Mouse (Mus musculus) liver, embryonic 16.5 days (tissue): ENCODE data around the gene Dnajc14. TPM values are rescaled to one million over a fixed set of nuclear protein-coding genes. Genes with fewer than 3 reads are reported as not detected.
A peak's percentile ranks its signal among the peaks of the same experiment; 100 is the strongest.

Experiments
- ATAC-seq: fragments of 200-750 bp; cut with Nextera tagmentation; 2 replicates; pipeline ENCODE4 v1.8.0; 2017; ENCODE audit warnings: low read depth, mild to moderate bottlenecking, moderate number of reproducible peaks, moderate library complexity
- H3K27ac ChIP-seq: fragments of 300-500 bp; sonication (generic); 2 replicates; pipeline ENCODE4 v1.5.1; 2014; ENCODE audit warnings: mild to moderate bottlenecking, low read length
- H3K27me3 ChIP-seq: fragments of 300-500 bp; sonication (generic); 2 replicates; pipeline ENCODE4 v1.6.1; 2014; ENCODE audit warnings: low read depth, low read length, mixed read lengths; ENCODE audit not compliant: control insufficient read depth, insufficient read depth
- H3K36me3 ChIP-seq: fragments of 300-500 bp; sonication (generic); 2 replicates; pipeline ENCODE4 v1.6.1; 2014; ENCODE audit warnings: mild to moderate bottlenecking; ENCODE audit not compliant: control insufficient read depth, insufficient read depth
- H3K4me1 ChIP-seq: fragments of 300-500 bp; sonication (generic); 2 replicates; pipeline ENCODE4 v1.6.1; 2014; ENCODE audit warnings: low read depth, low read length, mixed read lengths; ENCODE audit not compliant: control insufficient read depth
- H3K4me2 ChIP-seq: fragments of 300-500 bp; sonication (generic); 2 replicates; pipeline ENCODE4 v1.6.1; 2014; ENCODE audit warnings: low read depth, low read length, mixed read lengths
- H3K4me3 ChIP-seq: fragments of 300-500 bp; sonication (generic); 2 replicates; pipeline ENCODE4 v1.5.1; 2014; ENCODE audit warnings: low read depth, mild to moderate bottlenecking, low read length
- H3K9ac ChIP-seq: fragments of 300-500 bp; sonication (generic); 2 replicates; pipeline ENCODE4 v1.6.1; 2014; ENCODE audit warnings: low read depth, low read length
- H3K9me3 ChIP-seq: fragments of 300-500 bp; sonication (generic); replicated peaks from 2 replicates; pipeline ENCODE4 v1.6.1; 2016; ENCODE audit warnings: low read length; ENCODE audit not compliant: control insufficient read depth
- WGBS: fragments of 180-500 bp; shearing (Covaris S2); extraction: QIAGEN DNeasy Blood & Tissue Kit; methylation state at CpG from one replicate; pipeline ENCODE4 v1.1.7; 2014; ENCODE audit not compliant: insufficient replicate concordance; 5-methylcytosine and 5-hydroxymethylcytosine counted together
- polyA plus RNA-seq: library from polyadenylated mRNA; unstranded; fragments of >200 nt; fragmentation: Nextera tagmentation; extraction: Ambion mirVana; gene quantifications from 2 replicates; pipeline ENCODE4 v1.2.1, GENCODE M21; 2015

The Dnajc14 gene
- polyA plus RNA-seq, 1 experiment from 2014 or later, result 18.8 TPM

DNA sequence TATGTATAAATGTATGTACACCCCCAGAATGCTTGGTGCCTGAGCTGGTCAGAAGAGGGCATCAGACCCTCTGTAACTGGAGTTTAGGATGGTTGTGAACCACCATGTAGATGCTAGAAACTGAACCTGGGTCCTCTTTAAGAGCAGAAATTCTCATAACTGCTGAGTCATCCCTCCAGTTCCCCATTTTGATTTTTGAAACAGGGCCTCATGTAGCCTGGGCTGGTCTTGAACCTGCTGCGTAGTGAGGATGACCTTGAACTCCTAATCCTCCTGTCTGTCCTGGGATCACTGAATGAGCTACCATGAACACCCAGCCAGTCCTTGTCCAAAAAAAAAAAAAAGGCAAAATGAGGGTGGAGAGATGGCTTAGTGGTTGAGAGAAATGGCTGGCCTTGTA lies 10.6 kb upstream of the Dnajc14 start:
- no peak overlapping the region for H3K4me2 ChIP-seq

DNA sequence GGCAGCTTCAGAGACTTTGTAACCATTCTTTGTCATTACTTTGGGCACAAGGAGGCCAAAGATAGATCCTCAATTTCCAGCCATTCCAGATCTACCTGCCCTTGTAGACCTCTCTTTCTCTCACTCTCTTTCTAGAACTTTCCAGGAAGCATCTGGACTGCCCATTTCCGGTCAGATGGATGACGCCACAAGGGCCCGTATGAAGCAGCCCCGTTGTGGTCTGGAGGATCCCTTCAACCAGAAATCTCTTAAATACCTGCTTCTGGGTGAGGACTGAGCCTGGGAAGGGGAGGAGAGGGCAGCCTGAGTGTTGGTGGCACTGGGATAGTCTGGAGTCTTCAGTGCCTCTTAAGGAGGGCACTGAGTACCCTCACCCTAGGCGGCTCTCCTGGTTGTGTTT lies 9.5 kb upstream of the Dnajc14 start:
- H3K27ac ChIP-seq, result no peak overlapping the region
- no peak for ATAC-seq
- 64% methylated on average over 5 of the region's 5 CpGs for WGBS

More for the DNA sequence above, 10.6 kb upstream of the Dnajc14 start:
- ATAC-seq, result no peak
- H3K27me3 ChIP-seq, result no peaks in the 10 kb centered on the region
- H3K36me3 ChIP-seq, result no peaks in the 10 kb centered on the region; the same call in 1 of the 2 replicates
- no peak overlapping the region for H3K9ac ChIP-seq
- WGBS, result 73% methylated on average over 1 of the region's 1 CpGs
- no peak overlapping the region for H3K4me3 ChIP-seq
- no peak overlapping the region for H3K27ac ChIP-seq
- no peaks in the 10 kb centered on the region for H3K4me1 ChIP-seq
- no peaks in the 10 kb centered on the region for H3K9me3 ChIP-seq

DNA sequence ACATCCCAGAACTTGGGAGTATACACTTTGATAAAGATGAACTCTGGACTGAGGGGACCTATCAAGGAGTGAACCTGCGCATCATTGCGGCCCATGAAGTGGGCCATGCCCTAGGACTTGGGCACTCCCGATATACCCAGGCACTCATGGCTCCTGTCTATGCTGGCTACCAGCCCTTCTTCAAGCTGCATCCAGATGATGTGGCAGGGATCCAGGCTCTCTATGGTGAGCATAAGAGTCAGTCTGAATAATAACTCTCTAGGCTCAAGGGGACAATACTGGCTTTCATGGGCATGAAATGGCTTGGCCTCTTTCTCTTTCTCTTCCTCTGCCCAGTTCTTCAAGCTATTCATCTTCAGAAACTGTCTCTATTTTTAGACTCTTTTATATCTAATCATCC lies 8.3 kb upstream of the Dnajc14 start:
- H3K9ac ChIP-seq, result no peak overlapping the region
- no peak overlapping the region for H3K4me3 ChIP-seq
- H3K36me3 ChIP-seq, result no peaks in the 10 kb centered on the region; the same call in 1 of the 2 replicates
- ATAC-seq, result no peak
- no peak overlapping the region for H3K27ac ChIP-seq
- no peak overlapping the region for H3K4me2 ChIP-seq
- 77% methylated on average over 3 of the region's 3 CpGs for WGBS
- H3K4me1 ChIP-seq, result no peaks in the 10 kb centered on the region
- no peaks in the 10 kb centered on the region for H3K9me3 ChIP-seq
- H3K27me3 ChIP-seq, result no peaks in the 10 kb centered on the region

More for the DNA sequence above, 9.5 kb upstream of the Dnajc14 start:
- Histone ChIP-seq H3K4me1 (no peaks in the 10 kb centered on the region), H3K4me2 (no peak overlapping the region), H3K36me3 (no peaks in the 10 kb centered on the region; the same call in 1 of the 2 replicates), H3K4me3 (no peak overlapping the region), H3K9me3 (no peaks in the 10 kb centered on the region), H3K27me3 (no peaks in the 10 kb centered on the region), H3K9ac (no peak overlapping the region)

DNA sequence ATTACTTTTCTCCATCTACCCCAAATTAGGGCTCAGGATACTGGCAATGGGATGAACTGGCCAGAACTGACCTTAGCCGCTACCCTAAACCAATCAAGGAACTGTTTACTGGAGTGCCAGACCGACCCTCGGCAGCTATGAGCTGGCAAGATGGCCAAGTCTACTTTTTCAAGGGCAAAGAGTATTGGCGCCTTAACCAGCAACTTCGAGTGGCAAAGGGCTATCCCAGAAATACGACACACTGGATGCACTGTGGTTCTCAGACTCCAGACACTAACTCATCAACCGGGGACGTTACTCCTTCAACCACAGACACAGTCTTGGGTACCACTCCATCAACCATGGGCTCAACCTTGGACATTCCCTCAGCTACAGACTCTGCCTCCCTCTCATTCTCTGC lies 5.2 kb upstream of the Dnajc14 start:
- Histone ChIP-seq H3K9ac (no peak overlapping the region), H3K9me3 (no peaks in the 10 kb centered on the region), H3K36me3 (no peaks in the 10 kb centered on the region; the same call in 1 of the 2 replicates), H3K4me1 (peaks cover 4% of the 10 kb centered on the region), H3K4me2 (no peak overlapping the region), H3K27ac (no peak overlapping the region), H3K27me3 (no peaks in the 10 kb centered on the region; the same call in none of the 2 replicates), H3K4me3 (no peak overlapping the region)
- no peak for ATAC-seq
- WGBS, result 70% methylated on average over 8 of the region's 8 CpGs

DNA sequence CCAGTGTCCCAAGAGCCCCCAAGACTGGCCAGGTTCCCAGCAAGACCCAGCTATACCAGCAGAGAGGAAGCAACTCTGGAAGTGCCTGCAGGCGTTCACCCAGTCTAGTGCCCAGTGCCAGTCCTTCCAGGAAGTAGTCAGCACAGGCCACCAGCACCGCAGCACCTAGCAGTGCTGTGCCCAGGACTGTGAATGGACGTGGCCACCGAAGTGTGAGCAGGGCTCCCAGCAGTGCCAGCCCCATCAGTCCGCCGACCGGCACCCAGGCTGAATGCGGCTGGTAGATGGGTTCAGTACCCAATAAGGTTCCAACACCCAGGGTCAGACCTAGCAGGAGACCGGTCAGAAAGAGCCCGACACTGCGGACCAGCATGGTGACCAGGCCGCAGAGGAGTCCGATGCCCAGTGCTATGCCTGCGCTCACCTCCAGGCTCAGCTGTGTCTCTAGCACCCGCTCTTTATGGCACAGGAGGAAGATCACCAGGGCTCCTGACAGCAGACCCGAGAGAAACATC lies 1.8 kb upstream of the Dnajc14 start:
- 82% methylated on average over 16 of the region's 16 CpGs for WGBS
- ATAC-seq, result no peak
- Histone ChIP-seq H3K4me2 (no peak overlapping the region), H3K4me1 (peaks cover 24% of the 10 kb centered on the region), H3K4me3 (no peak overlapping the region), H3K9me3 (no peaks in the 10 kb centered on the region), H3K27me3 (no peaks in the 10 kb centered on the region; the same call in none of the 2 replicates), H3K36me3 (no peaks in the 10 kb centered on the region; the same call in 1 of the 2 replicates), H3K9ac (no peak overlapping the region), H3K27ac (no peak overlapping the region)

DNA sequence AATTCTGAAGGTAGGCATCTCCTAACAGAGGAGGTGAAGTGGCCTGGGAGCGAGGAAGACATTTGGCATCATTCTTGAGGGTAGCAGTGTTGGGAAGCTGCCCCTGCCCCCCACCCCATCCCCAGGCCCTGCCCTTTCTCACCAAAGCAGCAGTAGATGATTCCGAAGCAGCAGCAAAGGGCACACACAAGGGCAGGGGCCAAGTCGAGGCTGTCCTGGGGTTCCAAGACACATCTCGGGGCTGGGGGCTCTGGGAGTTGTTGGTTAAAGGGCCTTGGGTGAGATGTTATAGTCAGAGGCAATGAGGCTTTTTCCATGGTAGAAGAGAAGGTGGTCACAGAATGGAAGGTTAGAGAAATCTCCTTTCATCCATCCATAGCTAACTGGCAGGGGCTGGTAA lies 906 bp upstream of the Dnajc14 start:
- H3K4me2 ChIP-seq, result no peak overlapping the region
- no peak overlapping the region for H3K9ac ChIP-seq
- H3K9me3 ChIP-seq, result no peaks in the 10 kb centered on the region
- no peak for ATAC-seq
- no peak overlapping the region for H3K27ac ChIP-seq
- H3K36me3 ChIP-seq, result no peaks in the 10 kb centered on the region; the same call in 1 of the 2 replicates
- H3K4me3 ChIP-seq, result no peak overlapping the region
- H3K4me1 ChIP-seq, result peaks cover 30% of the 10 kb centered on the region
- no peaks in the 10 kb centered on the region; the same call in none of the 2 replicates for H3K27me3 ChIP-seq
- 56% methylated on average over 4 of the region's 4 CpGs for WGBS

DNA sequence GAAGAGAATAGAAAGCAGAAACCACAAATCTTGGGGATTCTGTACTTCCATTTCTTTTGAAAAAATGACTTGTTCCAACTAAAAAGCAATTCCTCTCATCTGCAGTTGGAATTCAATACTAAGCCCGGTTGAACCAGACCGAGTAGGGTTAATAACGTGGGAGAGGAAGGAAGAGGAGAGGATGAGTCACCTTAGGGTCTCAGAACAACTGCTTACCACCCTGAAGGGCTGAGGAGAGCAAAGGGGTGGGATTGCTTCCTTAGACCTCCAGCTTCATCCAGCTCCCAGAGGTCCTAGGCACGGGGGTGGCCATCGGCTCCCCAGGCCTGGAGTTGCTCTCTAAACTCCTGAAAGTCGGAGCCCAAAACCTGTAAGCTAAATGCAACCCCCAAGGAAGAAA lies 501 bp upstream of the Dnajc14 start:
- Histone ChIP-seq H3K4me2 (peak overlapping the region; percentile 69), H3K27ac (no peak overlapping the region), H3K9ac (peak overlapping the region; percentile 64; the same call in 1 of the 2 replicates), H3K9me3 (no peaks in the 10 kb centered on the region), H3K27me3 (no peaks in the 10 kb centered on the region; the same call in none of the 2 replicates), H3K4me1 (peaks cover 30% of the 10 kb centered on the region), H3K36me3 (no peaks in the 10 kb centered on the region), H3K4me3 (peak overlapping the region; percentile 65)
- 16% methylated on average over 6 of the region's 6 CpGs for WGBS
- ATAC-seq, result no peak

DNA sequence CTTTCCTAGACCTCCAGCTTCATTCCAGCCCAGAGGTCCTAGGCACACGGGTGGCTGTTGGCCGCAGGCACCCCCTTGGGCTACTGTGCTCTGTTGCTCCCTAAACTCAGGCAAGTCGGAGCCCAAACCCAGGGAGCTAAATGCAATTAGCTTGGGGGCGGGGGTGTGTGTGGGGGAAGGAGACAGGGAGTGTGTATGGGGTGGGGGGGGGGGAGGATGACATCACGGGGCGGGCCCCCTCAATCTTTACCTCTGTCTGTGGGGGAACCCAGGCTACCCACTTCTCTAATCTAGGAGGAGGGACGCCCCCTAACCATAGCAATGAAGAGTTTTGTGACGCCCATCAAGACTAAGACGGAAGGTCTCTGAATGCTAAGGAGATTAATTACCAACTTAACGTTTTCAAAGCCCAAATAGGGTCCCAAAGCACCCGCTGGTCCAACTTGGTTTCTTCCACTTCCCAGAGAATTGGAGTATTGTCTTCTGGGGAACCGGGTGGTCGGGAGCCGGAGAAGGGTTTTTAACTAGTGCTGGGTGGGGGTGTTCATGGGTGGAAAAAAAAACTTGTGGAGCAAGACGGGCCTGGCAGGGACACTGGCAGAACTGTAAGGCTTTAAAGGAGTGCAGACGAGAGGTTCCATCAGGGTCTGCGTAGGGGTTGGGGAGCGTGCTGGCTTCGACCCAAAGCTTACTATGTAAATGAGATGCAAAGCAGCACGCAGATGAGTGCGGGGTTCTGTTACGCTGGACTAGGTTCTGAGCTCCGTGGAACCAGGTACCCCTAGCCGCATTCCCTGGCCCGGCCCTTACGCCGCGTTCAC lies 619 bp downstream of the Dnajc14 start, which contains the start of gene Tmem198b:
TSS of gene Tmem198b (minus strand) at position 100 of the 821 bp plus-strand sequence.
- H3K36me3 ChIP-seq, result no peaks in the 10 kb centered on the region; the same call in 1 of the 2 replicates
- peak; percentile 22 for ATAC-seq
- H3K9ac ChIP-seq, result peak within 1 kb of the TSS; percentile 64
- under 1% methylated on average over 28 of the region's 28 CpGs for WGBS
- peaks cover 36% of the 10 kb centered on the region for H3K4me1 ChIP-seq
- peak within 1 kb of the TSS; percentile 71 for H3K27ac ChIP-seq
- H3K9me3 ChIP-seq, result no peaks in the 10 kb centered on the region
- H3K27me3 ChIP-seq, result no peaks in the 10 kb centered on the region; the same call in none of the 2 replicates
- H3K4me3 ChIP-seq, result peak within 1 kb of the TSS; percentile 65
- H3K4me2 ChIP-seq, result peak within 1 kb of the TSS; percentile 69
